Mouse (Mus musculus) kidney, adult 18-20 months (tissue): ENCODE data around the gene Hist2h3b.
"Not testable (repeated sequence)": the region's sequence is repeated elsewhere in the genome, so short reads cannot be mapped to it uniquely, and the experiment has no call there.

ENCODE experiments used
- DNase-seq: peaks from one replicate; pipeline ENCODE4 v3.0.0; 2021

Gene Hist2h3b

DNA sequence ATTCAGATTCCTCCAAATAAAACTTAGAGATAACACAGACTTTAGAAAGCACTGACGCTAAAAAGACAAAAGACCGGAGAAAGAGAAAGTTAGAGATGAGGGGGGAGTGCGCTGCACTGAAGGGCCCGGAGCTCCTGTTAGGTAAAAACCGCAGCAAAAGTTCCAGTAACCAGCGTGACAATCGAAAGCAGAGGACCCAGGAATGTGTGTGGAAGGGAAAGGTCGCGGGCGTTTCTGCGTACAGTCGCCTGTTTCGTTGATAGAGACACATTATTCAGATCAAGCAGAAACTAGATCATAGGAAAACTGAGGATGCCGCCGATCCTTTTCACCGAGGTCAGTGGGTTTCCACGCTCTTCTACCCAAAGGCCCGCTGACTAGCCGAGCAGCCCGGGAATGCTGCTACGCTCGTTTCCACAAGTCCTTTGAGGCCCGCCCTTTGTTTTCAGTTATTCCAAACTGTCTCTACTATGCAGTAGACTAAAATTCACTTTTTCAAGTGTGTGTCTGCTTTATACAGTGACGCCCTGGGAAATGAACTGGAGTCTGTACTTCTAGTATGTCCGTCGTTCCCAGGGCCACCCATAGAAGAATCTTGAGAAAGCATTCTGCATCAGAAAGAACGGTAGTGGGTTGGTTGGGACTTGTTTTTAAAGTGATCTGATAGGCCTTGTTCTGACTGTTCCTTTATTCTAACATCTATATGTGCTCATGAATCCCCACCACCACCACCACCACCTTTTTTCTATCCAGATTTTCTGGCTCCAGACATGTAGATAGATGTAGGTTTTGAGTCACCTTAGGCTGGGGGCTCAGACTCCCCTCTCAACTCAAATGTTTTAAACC lies 4.7 kb upstream of the Hist2h3b start:
- peak; percentile 73 for DNase-seq

GRCm38 (mm10) chr3:96264404-96264949 lies 4.0 kb upstream of the Hist2h3b start:
- DNase-seq = no peak

- no peak for DNase-seq
These were observed 2.2 kb upstream of the Hist2h3b start for GRCm38 (mm10) chr3:96266132-96266710.

DNA sequence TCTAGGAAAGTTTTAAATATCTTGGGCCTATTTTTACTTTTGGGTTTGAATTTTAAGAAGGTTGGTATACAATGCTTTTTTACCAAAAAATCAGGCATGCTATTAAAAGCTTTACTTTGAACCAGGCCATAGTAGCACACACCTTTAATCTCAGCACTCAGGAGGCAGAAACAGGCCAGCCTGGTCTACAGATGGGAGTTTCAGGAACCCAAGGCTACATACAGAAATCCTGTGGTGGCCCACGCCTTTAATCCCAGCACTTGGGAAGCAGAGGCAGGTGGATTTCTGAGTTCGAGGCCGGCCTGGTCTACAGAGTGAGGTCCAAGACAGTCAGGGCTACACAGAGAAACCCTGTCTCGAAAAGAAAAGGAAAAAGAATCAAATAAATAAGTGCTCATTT lies 913 bp upstream of the Hist2h3b start:
- DNase-seq = no peak

DNA sequence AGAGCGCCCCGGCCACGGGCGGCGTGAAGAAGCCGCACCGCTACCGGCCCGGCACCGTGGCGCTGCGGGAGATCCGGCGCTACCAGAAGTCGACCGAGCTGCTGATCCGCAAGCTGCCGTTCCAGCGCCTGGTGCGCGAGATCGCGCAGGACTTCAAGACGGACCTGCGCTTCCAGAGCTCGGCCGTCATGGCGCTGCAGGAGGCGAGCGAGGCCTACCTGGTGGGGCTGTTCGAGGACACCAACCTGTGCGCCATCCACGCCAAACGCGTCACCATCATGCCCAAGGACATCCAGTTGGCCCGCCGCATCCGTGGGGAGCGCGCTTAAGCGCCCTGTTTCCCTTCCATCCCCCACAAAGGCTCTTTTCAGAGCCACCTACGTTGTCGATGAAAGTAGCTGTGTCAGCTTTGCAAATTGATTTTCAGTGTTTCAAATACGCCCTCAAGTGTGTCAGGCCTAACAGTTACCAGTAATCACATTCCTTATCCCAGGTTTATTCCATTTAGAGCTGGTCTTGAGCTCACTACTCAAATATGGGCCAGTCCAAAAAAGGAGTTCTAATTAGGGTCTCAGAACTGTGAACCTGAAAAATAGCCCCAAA lies 423 bp downstream of the Hist2h3b start:
- peak; percentile 33 for DNase-seq

DNA sequence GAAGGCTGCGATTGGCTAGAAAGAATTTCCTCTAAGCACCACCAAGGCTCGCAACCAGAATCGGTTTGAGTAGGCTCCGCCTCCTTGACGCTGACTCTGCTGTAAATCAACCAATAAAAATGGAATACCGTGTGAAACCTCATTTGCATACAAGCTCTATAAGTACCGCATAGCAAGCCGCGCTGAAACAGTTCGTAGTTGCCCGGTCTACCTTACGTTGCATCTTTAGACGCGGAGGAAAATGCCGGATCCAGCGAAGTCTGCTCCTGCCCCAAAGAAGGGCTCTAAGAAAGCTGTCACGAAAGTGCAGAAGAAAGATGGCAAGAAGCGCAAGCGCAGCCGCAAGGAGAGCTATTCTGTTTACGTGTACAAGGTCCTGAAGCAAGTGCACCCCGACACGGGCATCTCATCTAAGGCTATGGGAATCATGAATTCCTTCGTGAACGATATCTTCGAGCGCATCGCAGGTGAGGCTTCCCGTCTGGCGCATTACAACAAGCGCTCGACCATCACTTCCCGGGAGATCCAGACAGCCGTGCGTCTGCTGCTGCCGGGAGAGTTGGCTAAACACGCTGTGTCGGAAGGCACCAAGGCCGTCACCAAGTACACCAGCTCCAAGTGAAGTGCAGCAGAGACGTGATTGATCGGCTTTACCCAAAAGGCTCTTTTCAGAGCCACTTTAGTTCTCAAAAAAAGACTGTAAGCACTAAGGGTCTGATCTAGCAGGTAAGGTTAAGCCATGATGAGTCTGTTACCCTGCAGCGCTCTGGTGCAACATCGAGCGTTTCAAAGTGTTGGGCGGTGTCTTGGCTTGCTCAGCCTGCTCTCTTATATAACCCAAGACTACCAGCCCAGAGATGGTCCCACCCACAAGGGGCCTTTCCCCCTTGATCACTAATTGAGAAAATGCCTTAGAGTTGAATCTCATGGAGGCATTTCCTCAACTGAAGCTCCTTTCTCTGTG lies 1.3 kb downstream of the Hist2h3b start, which contains the start of gene Hist2h2bb:
Gene Hist2h2bb, plus strand, starts transcription at position 242 of the 964 bp plus-strand sequence.
- DNase-seq = peak; percentile 90

GRCm38 (mm10) chr3:96273591-96274465 lies 5.4 kb downstream of the Hist2h3b start:
- no peak for DNase-seq

GRCm38 (mm10) chr3:96277428-96277799 lies 9.0 kb downstream of the Hist2h3b start:
- no peak for DNase-seq

DNA sequence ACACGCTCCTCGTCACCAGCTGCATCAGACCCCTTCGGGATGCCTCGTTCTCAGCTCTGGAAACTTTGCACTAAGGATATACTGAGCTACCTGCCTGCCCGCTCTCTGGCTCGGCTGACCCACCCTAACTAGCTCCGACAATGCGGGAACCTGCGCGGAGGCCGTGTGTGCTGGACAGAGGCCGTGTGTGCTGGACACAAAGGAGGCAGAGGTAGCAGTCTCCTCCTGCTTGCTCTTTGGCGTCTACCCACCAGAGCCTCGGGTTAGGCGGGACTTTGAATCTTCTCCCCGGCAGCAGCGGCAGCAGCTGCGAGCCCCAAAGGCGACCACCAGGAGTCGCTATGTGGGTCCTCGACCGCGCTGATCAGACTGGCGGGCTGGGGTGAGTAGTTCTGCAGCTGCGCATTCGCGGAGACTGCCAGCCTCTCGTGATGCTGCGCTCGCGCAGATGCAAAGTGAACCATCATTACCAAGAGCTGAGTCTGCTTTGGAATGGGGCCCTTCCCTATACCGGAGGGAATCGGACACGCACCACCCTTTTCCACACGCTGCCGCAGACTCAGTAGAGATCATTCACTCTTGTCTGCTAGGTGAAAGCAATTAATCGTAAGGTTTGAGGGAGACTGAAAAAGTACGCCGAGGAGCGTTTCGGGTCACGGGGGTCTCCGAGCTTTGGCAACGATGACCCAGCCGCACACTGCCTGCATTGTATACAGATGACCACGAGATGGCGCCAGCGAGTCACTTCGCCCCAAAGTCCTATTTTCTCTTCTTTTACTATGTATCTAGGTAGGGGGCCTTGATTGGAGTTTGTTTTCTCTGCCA lies 9.6 kb downstream of the Hist2h3b start:
- peak; percentile 85 for DNase-seq

GRCm38 (mm10) chr3:96280660-96281059 lies 12.2 kb downstream of the Hist2h3b start:
- DNase-seq = no peak

GRCm38 (mm10) chr3:96284457-96284856 lies 16.0 kb downstream of the Hist2h3b start:
- DNase-seq = no peak

DNA sequence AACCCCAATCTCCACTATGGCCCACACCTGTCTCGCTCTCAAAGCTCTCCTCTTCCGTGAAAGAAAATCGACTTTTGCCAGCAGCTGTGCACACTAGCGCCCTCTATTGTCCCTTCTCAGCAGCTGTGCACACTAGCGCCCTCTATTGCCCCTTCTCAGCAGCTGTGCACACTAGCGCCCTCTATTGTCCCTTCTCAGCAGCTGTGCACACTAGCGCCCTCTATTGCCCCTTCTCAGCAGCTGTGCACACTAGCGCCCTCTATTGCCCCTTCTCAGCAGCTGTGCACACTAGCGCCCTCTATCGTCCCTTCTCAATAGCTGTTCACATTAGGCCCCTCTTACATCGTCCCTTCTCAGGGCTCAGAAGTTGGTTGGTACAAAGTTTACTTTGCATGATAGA lies 18.9 kb downstream of the Hist2h3b start:
- DNase-seq = not testable (repeated sequence)

DNA sequence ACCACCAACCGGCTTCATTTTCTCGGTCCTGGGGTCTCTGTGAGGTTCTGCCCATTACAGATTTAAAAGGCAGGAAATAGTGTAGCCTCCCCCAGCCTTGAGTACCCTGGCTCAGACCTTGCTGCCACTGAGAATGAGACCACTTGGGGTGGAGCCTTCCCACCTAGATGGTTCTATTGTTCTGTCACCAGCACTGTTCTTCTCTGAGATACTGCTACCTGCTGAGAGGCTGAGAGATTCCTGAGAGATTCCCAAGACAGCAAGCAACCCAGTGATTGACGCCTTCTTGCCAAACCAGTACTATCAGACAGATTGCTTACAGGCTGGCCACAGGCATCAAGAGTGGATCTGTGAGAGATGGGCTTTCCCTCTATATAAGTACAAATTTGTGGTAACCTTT lies 20.7 kb downstream of the Hist2h3b start:
- DNase-seq = no peak

DNA sequence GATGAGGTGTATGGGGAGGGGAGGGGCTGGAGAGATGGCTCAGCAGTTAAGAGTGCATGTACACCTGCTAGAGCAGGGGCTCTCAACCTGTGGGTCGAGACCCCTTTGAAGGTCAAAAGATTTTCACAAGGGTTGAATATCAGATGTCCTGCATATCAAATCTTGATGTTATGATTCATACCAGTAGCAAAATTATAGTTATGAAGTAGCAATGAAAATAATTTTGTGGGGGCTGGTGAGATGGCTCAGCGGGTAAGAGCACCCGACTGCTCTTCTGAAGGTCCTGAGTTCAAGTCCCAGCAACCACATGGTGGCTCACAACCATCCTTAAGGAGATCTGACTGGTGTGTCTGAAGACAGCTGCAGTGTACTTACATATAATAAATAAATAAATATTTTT lies 22.3 kb downstream of the Hist2h3b start:
- DNase-seq = not testable (repeated sequence)

GRCm38 (mm10) chr3:96292641-96293040 lies 24.2 kb downstream of the Hist2h3b start:
- no peak for DNase-seq

- no peak for DNase-seq
These were observed 24.9 kb downstream of the Hist2h3b start for GRCm38 (mm10) chr3:96293368-96293767.

GRCm38 (mm10) chr3:96293787-96294186 lies 25.3 kb downstream of the Hist2h3b start, which contains the start of gene Fcgr1:
Fcgr1 (minus strand) TSS chr3:96293969.
- DNase-seq = no peak

DNA sequence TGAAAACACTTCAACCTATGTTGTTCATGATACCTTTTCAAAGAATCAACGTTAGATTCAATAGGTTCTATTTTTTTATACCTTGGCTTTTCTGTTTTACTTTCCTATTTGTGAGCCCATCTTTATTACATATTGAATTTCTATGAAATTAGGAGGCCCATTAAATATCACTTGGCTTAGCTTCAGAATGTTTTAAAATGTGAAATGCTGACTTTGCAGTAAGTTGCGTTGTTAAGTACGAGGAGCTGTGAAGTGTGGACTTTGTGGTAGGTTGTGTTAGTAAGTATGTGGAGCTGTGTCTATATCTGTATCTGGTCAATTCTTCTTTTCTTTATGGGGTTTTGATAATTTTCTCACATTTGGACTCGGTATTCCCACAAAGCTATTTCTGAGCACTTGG lies 29.9 kb downstream of the Hist2h3b start:
- DNase-seq = no peak

DNA sequence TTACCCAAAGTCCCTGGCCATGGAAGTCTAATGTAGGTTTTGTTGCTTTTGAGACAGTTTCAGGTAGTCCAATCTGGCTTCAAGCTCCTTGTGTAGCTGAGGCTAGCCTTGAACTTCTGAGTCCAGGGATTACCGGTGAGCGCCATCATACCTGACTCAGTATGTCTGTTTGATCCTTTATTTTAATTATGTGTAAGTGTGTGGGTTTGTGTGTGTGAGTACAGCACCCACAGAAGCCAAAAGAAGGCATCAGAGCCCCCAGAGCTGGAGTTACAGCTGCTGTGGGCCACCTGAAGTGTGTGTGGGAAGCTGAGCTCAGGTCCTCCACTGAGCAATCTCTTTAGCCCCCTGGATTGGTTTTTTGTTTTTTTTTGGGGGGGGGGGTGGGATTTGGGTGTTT lies 31.1 kb downstream of the Hist2h3b start:
- no peak for DNase-seq
